Mouse (Mus musculus) thymus, postnatal 10 days (tissue): ENCODE measurements around the gene Abraxas2.

Experiments
- DNase-seq, 2 experiments: peaks; one replicate each; pipeline ENCODE4 v3.0.0; 2021; ENCODE audit warnings: low spot score in 2 of 2

Abraxas2 gene

DNA sequence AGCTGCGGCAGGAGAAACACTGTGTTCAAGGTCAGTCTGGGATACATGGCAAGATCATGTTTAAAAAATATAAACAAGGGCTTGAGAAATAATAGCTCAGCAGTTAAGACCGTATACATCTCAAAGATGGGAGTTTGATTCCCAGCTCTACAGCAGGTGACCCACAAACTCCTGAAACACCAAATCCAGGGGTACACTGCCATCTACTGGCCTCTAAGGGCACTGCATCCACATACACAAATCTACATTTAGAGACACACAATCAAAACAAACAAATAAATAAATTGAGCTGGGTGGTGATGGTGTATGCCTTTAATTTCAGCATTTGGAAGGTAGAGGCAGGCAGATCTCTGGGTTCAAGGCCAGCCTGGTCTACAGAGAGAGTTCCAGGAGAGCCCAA is 39.2 kb downstream of the Abraxas2 start:
- DNase-seq: peak; percentile 11 to 45

DNA sequence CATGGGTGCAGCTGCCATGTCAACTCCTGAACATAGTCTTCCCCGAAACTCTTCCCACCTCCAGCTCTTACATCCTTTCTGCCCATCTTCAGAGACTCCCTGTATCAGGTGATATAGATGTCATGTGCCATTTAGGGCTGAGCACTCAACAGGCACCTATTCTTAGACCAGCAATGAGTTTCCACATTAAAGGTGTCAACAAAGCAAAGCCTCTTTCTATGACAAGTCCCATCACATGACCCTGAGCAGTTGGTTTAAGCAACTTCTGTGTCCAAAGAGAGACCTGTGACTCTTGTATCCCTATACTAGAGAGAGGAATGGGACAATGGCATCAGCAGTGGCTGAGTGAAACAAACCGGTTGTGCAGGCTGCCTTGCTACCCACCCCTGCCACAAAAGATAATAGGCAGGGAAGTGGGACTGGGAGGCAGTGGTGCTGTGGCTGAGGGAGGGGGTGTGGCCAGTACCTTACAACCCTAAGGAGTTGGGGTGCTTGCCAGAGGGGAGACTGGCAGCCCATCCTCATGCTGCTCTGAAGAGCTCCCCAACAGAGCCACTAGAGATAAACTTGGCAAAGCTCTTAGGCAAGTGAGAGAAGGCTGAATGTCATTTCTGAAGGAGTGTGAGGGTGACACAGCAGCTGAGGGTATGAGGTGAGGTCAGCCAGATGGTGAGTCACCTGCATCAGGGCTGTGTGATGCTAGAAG is 42.0 kb downstream of the Abraxas2 start:
- DNase-seq: no peak

DNA sequence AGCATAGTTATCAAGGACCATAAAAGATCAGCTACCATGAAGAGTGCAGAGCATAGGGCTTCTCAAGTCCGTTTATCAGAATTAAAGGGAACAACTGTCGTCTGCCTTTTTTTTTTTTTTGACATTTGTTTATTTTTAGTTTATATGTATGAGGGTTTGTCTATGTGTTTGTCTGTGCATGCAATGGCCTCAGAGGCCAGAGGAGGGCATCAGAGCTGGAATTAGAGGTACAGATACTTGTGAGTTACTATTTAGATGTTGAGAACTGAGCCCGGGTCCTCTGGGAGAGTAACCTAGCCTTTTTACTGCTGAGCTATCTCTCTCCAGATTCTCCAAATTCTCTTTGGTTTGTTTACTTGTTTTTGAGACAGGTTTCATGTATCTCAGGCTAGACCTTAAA is 44.8 kb downstream of the Abraxas2 start:
- no peak for DNase-seq

DNA sequence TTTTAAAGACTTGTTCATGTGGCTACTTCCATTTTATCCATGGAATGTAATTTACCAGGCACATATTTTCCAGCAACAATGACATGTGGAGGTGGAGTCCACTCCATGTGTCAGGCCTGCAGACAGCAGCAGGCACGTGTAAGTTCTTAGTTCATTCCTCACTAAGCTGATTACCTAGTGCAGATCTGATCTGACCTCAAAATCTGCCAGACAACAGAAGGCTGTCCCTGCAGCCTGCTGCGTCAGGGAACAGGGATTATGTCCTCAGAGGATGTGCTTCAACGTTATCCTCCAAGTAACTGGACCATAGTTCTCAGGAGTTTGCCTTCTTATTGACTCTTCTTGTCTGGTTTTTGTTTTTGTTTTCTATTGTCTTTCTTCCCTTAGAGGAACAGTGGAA is 62.9 kb downstream of the Abraxas2 start:
- DNase-seq: no peak

DNA sequence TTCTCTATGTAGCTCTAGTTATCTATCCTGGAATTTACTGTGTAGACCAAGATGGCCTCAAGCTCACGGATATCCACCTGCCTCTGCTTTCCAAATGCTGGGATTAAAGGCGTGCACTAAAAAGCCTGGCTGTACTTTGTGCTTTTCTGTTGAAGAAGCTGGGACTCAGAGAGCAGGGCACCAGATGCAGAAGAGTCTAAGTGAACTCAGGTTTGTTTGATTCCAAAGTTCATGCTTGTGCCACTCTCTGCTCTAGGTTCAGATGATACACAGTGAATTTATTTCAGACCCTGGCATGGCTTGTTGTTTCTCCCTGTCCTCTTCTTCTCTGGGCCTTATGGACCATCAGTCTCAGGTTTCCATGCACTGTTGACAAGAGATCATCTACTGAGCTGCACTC is 66.2 kb downstream of the Abraxas2 start:
- DNase-seq: no peak

DNA sequence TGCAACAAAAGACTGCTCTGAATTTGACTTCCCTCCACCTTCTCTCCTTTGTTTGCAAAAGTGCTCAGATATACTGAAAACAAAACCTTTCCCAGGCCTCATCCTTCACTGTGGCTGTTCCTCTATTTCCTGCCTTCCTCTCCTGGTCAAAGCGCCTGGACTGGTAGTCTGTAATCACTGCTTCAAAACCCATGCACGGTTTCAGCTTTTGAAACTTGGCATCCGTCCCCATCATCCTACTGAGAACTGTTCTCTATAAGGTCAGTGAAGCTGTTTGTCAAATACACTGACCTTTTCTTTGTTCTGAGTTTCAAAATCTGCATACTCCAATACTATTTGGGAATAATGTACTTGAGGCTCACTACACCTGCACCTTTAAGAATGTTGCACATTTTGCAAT is 68.2 kb downstream of the Abraxas2 start:
- no peak for DNase-seq

DNA sequence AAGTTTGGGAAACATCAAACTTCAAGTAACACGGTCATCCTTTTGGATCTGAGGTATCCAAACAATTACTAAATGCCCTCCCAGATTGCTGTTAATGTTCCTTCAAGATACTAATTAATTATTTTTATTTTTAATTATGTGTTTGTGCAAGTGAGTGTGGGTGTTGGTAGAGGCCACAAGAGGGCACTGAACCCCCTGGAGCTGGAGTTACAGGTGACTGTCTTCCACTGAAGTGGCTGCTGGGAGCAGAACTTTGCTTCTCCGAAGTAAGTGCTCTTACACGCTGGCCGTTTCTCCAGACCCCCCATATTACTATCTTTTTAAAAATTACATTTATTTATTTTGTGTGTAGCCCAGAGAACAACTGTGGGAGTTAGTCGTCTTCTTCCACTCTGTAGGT is 71.0 kb downstream of the Abraxas2 start:
- no peak for DNase-seq

DNA sequence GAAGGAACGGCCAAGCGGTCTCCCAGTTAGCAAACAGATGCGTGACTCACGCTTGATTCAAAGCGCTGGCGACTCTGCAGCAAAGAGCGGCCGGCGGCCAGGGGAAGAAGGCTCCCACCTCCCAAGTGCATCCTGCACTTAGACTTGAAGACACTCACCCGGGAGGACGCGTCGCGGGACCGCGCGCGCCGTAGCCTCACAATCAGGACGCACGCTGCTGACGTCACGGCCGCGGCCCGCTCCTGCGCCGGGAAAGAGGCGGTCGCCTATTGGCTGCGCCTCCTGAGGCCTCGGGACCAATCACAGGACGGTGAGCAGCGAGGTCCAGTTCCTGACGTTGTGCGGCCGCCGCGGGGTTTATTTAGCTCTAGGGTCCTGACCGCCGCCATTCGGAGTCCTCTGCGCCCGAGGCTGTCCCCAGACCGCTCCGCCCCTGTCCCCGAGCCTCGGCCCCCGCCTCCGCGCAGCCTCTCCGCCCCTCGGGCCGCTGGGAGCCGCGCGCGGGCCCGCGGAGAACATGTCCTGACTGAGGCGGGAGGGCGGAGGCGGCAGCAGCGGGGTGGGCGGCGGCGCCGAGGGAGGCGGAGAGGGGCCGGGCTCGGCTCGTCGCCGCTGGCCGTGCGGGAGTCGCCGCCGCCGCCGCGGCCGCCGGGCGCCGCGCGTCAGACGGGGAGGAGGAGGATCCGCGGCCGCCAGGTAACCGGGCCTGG is 72.0 kb downstream of the Abraxas2 start, which contains the start of gene Zranb1:
TSS of gene Zranb1 (plus strand) at position 293 of the 710 bp plus-strand sequence.
- peak; percentile 96 to 97 for DNase-seq

DNA sequence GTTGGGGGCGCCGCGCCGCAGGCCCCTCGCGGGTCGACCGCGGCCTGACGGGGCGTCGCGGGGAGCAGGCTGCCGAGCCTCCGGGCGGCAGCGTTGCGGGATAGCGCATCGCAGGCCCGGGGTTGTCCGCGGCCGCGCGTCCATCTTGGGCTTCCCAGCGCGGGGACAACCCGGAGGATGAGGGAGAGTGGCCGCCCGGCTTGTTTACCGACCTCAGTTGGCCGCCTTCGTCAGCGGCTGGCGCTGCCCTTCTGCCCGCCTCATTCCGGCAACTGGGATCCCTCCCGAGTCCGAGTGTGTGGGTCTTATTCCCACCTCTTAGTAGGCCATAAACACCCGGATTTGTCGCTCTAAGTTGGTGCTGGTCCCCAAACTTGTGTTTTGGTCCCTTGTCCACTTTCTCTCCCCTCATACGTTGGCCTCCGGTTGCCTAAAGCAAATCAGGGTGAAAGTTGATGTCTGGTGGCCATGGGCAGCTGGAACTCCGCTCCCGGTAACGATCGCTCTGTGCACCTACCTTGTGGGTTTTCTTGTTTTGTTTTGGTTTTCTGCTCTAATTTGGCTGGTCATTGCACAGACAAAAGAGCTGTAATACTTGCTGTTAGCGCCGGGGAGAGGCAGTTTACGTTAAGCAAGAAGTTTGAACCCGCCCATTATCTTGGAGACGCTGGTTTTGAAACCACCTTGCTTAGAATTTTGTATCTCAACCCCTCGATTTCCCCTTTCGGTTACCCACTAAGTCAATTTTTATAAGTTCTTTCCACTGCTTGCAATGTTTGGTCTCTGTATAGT is 72.7 kb downstream of the Abraxas2 start:
- peak; percentile 5 to 32 for DNase-seq

DNA sequence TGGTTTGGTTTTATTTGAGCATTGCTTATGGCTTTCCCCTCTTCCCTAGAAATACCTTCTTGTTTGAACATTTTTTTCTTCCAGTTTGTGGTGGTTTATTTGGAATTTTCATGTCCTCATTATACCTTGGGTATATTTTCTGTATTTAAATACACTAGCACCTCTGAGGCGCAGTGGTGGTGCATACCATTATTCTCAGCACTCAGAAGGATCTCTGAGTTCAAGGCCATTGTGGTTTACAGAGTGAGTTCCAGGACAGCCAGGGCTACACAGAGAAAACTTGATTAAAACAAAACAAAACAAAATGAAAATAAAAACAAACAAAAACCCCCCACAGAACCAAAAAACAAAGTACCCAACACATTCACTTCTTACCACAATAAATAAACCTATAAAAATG is 74.3 kb downstream of the Abraxas2 start:
- DNase-seq: no peak
